Mouse (Mus musculus): Measurements from ENCODE around the gene Pik3cd. TPM values are rescaled to one million over a fixed set of nuclear protein-coding genes. Genes with fewer than 3 reads are reported as not detected.

The Pik3cd gene
- total and polyA plus RNA-seq, 3 experiments = 57.0 to 95.0 (median 72.1) TPM

DNA sequence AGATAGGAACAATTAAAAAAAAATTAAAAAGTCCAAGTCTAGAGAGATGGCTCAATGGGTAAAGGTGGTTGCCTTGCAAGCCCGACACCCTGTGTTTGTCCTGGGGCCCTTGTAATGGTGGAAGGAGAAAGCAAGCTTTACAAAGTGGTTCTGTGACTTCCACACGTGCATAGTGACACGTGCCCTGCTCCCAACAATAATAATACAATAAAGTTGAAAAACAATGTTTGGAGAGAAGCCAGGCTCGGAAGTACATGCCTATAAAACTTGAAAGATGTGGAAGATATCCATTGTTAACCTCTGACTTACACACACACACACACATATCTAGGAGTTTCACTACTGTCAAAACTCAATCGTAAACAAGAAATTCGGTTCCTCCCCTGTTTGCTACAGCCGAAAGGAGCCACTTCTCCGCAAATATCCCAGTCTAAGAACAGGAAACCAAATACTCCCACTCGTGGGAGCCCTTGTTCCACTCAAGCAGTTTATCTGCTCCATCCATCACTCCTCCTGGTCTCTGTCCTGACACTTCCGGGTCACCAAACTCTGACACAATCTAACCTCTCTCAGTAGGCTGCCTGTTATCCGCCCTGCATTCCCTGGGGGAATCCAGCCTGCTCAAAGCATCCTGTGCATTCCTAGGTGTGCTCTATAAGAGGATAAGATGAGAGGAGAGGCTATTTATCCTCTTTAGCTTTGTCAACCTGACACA, 23.2 kb downstream of the Pik3cd start:
- in situ Hi-C loops (cut with MboI; ENCODE audit: low pct_ligation_motif_present, low pct_unique_long_range_greater_than_20kb, low sequenced_read_pairs) (no loop called here), dilution Hi-C loops (cut with MboI; ENCODE audit: extremely low pct_ligation_motif_present, extremely low pct_unique_long_range_greater_than_20kb, low sequenced_read_pairs) (no loop called here)
- peaks cover 35 to 75% of the 10 kb centered on the region in 2 experiments for H3K36me3 ChIP-seq (replicated peaks in 1 of 2; ENCODE audit: control insufficient read depth in 1 of 2, insufficient read depth in 1 of 2, low read length in 1 of 2)

DNA sequence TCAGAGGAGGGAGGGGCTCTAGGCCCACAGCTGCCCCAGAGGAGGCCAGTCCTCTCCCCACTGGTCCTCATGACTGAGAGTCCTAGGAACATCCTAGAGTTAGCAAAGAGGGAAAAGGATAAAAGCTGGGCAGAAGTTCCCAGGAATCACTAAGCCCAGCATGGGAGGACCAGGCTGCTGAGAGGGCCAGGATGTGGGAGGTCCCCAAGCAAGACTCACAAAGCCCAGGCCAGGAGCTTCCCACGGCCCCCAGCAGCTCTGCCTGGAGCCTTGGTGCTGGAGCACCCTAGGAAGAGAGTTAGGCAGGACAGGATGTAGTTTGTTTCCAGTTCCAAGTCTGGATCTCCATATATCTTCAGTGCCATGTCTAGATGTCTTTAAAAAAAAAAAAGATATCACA, 24.4 kb downstream of the Pik3cd start:
- Histone ChIP-seq H3K4me2 (ENCODE audit: insufficient read depth, low read depth, poor library complexity, severe bottlenecking) (no peak overlapping the region), H3K4me3 (replicated peaks in 1 of 3; ENCODE audit: low read depth in 2 of 3, low read length in 2 of 3, poor library complexity in 1 of 3) (no peak overlapping the region), H3K4me1 (ENCODE audit: control insufficient read depth in 1 of 2, insufficient read depth in 2 of 2) (peaks cover 2 to 56% of the 10 kb centered on the region in 2 experiments; a peak in 3 of 4 replicates), H3K27me3 (replicated peaks) (no peaks in the 10 kb centered on the region), H3K36me3 (replicated peaks in 1 of 2; ENCODE audit: control insufficient read depth in 1 of 2, insufficient read depth in 1 of 2, low read length in 1 of 2) (peaks cover 45 to 81% of the 10 kb centered on the region in 2 experiments), H3K9me3 (replicated peaks; ENCODE audit: low read length) (peaks cover 6% of the 10 kb centered on the region), H3K79me2 (replicated peaks; ENCODE audit: control insufficient read depth, extremely low read depth, insufficient read depth, poor library complexity, severe bottlenecking) (peaks cover 47% of the 10 kb centered on the region), H3K9ac (ENCODE audit: insufficient read depth, low read depth) (no peak overlapping the region), H3K27ac (ENCODE audit: insufficient read depth, low read depth) (no peak overlapping the region)
- in situ Hi-C loops (cut with MboI; ENCODE audit: low pct_ligation_motif_present, low pct_unique_long_range_greater_than_20kb, low sequenced_read_pairs) (no loop called here), dilution Hi-C loops (cut with MboI; ENCODE audit: extremely low pct_ligation_motif_present, extremely low pct_unique_long_range_greater_than_20kb, low sequenced_read_pairs) (no loop called here)
- no peak for DNase-seq (ENCODE audit: extremely low read depth)
- no peak for TF ChIP-seq POLR2A (IDR thresholded peaks at IDR 0.05; ENCODE audit: low read depth, low read length)

More for the DNA sequence above, 23.2 kb downstream of the Pik3cd start:
- H3K79me2 ChIP-seq (replicated peaks; ENCODE audit: control insufficient read depth, extremely low read depth, insufficient read depth, poor library complexity, severe bottlenecking) = peaks cover 58% of the 10 kb centered on the region
- H3K4me3 ChIP-seq (replicated peaks in 1 of 3; ENCODE audit: low read depth in 2 of 3, low read length in 2 of 3, poor library complexity in 1 of 3) = no peak overlapping the region
- H3K4me2 ChIP-seq (ENCODE audit: insufficient read depth, low read depth, poor library complexity, severe bottlenecking) = no peak overlapping the region
- no peak overlapping the region for H3K27ac ChIP-seq (ENCODE audit: insufficient read depth, low read depth)
- no peak for DNase-seq (ENCODE audit: extremely low read depth)
- TF ChIP-seq MAFK (IDR thresholded peaks at IDR 0.05; ENCODE audit: insufficient replicate concordance, low read length) = no peak
- TF ChIP-seq SMC3 (IDR thresholded peaks at IDR 0.05; ENCODE audit: low read depth, low read length) = no peak
- TF ChIP-seq POLR2A (IDR thresholded peaks at IDR 0.05; ENCODE audit: low read depth, low read length) = no peak
- no peak for TF ChIP-seq CTCF (conservative IDR thresholded peaks at IDR 0.05 in 1 of 2, IDR thresholded peaks at IDR 0.05 in 1 of 2; ENCODE audit: low read depth in 2 of 2, low read length in 2 of 2)
- no peak for TF ChIP-seq RAD21 (IDR thresholded peaks at IDR 0.05; ENCODE audit: low read depth, low read length)
- no peak for TF ChIP-seq ZMIZ1 (IDR thresholded peaks at IDR 0.05; ENCODE audit: low read depth, low read length)
- no peak for TF ChIP-seq IRF4 (IDR thresholded peaks at IDR 0.05; ENCODE audit: low read depth, low read length)
- TF ChIP-seq JUN (IDR thresholded peaks at IDR 0.05; ENCODE audit: insufficient read depth, low read depth, low read length) = no peak
- no peak for TF ChIP-seq EP300 (IDR thresholded peaks at IDR 0.05; ENCODE audit: low read length)
- TF ChIP-seq USF1 (IDR thresholded peaks at IDR 0.05; ENCODE audit: low read depth, low read length) = no peak
- no peak for TF ChIP-seq USF2 (conservative IDR thresholded peaks at IDR 0.05; ENCODE audit: low read depth, low read length)
- no peak for TF ChIP-seq ETS1 (conservative IDR thresholded peaks at IDR 0.05; ENCODE audit: low read depth, low read length)
- TF ChIP-seq MAZ (IDR thresholded peaks at IDR 0.05; ENCODE audit: low read depth, low read length) = no peak
- no peak for TF ChIP-seq ZNF384 (IDR thresholded peaks at IDR 0.05; ENCODE audit: low read depth, low read length)
- H3K9ac ChIP-seq (ENCODE audit: insufficient read depth, low read depth) = no peak overlapping the region
- H3K9me3 ChIP-seq (replicated peaks; ENCODE audit: low read length) = peaks cover 4% of the 10 kb centered on the region
- peaks cover 9 to 57% of the 10 kb centered on the region in 2 experiments; a peak in 3 of 4 replicates for H3K4me1 ChIP-seq (ENCODE audit: control insufficient read depth in 1 of 2, insufficient read depth in 2 of 2)
- no peaks in the 10 kb centered on the region for H3K27me3 ChIP-seq (replicated peaks)
